Mouse (Mus musculus) forebrain, embryonic 14.5 days (tissue): Measurements from ENCODE around the gene Olfr1138. TPM values are rescaled to one million over a fixed set of nuclear protein-coding genes. Genes with fewer than 3 reads are reported as not detected.

Experiments
- ATAC-seq: fragments of 200-750 bp; cut with Nextera tagmentation; 2 replicates; pipeline ENCODE4 v1.8.0; 2017; ENCODE audit warnings: mild to moderate bottlenecking, moderate library complexity
- DNase-seq: peaks from one replicate; pipeline ENCODE4 v3.0.0-alpha.2; 2015; ENCODE audit warnings: low spot score
- H3K27ac ChIP-seq: fragments of 300-500 bp; sonication (generic); 2 replicates; pipeline ENCODE4 v1.5.1; 2014; ENCODE audit warnings: low read depth, mild to moderate bottlenecking, control low read depth, low read length, moderate library complexity
- H3K27me3 ChIP-seq: fragments of 300-500 bp; sonication (generic); replicated peaks from 2 replicates; pipeline ENCODE4 v1.6.1; 2014; ENCODE audit warnings: low read length, control low read depth, mixed read lengths; ENCODE audit not compliant: control insufficient read depth, insufficient read depth
- H3K36me3 ChIP-seq: fragments of 300-500 bp; sonication (generic); 2 replicates; pipeline ENCODE4 v1.6.1; 2014; ENCODE audit warnings: low read length, control low read depth; ENCODE audit not compliant: control insufficient read depth, insufficient read depth
- H3K4me1 ChIP-seq: fragments of 300-500 bp; sonication (generic); 2 replicates; pipeline ENCODE4 v1.6.1; 2014; ENCODE audit warnings: antibody characterized with exemption, low read length, control low read depth; ENCODE audit not compliant: control insufficient read depth, insufficient read depth
- H3K4me2 ChIP-seq: fragments of 300-500 bp; sonication (generic); 2 replicates; pipeline ENCODE4 v1.6.1; 2014; ENCODE audit warnings: mild to moderate bottlenecking, control low read depth, low read length
- H3K4me3 ChIP-seq: fragments of 300-500 bp; sonication (generic); 2 replicates; pipeline ENCODE4 v1.5.1; 2014; ENCODE audit warnings: low read depth, low read length, control low read depth
- H3K9ac ChIP-seq: fragments of 300-500 bp; sonication (generic); 2 replicates; pipeline ENCODE4 v1.6.1; 2014; ENCODE audit warnings: mild to moderate bottlenecking, low read length, control low read depth, moderate library complexity
- H3K9me3 ChIP-seq: fragments of 300-500 bp; sonication (generic); replicated peaks from 2 replicates; pipeline ENCODE4 v1.6.1; 2016; ENCODE audit warnings: low read length, control low read depth, mixed read lengths; ENCODE audit not compliant: control insufficient read depth
- WGBS: fragments of 180-500 bp; shearing (Covaris S2); extraction: QIAGEN DNeasy Blood & Tissue Kit; methylation state at CpG from one replicate; pipeline ENCODE4 v1.1.7; 2014; 5-methylcytosine and 5-hydroxymethylcytosine counted together
- polyA plus RNA-seq: library from polyadenylated mRNA; unstranded; fragments of >200 nt; fragmentation: Nextera tagmentation; extraction: Ambion mirVana; gene quantifications from 2 replicates; pipeline ENCODE4 v1.2.1, GENCODE M21; 2014

The Olfr1138 gene
- polyA plus RNA-seq, result not detected in 2 replicates

DNA sequence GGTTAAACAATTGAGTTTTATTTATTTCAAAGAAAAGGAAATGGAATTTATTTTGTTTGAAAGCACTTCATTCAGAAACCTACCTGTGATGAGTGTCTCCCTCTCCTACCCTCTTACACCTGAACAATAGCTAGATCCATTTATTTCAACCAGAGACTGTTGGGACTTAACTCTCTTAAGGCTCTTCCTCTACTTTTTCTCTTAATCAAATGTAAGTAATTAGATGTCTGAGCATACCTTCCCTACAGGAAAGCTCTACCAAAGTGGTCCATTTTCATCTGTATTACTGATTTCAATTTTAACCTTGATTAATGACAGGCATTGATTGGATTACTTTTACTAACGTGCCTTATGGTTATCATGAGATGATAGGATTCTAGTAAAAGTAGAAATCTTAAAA is at the start of gene Olfr1138:
Gene Olfr1138 (minus strand): TSS at position 101 of the 400 bp plus-strand sequence.
- H3K27me3 ChIP-seq, result no peaks in the 10 kb centered on the region
- no peak within 1 kb of the TSS for H3K27ac ChIP-seq
- H3K4me2 ChIP-seq, result no peak within 1 kb of the TSS
- ATAC-seq (no peak), DNase-seq (no peak)
- no peak within 1 kb of the TSS for H3K4me3 ChIP-seq
- no peaks in the 10 kb centered on the region for H3K4me1 ChIP-seq
- H3K9ac ChIP-seq, result no peak within 1 kb of the TSS
- WGBS, result 82% methylated on average over 1 of the region's 1 CpGs
- no peaks in the 10 kb centered on the region for H3K36me3 ChIP-seq
- no peaks in the 10 kb centered on the region for H3K9me3 ChIP-seq

DNA sequence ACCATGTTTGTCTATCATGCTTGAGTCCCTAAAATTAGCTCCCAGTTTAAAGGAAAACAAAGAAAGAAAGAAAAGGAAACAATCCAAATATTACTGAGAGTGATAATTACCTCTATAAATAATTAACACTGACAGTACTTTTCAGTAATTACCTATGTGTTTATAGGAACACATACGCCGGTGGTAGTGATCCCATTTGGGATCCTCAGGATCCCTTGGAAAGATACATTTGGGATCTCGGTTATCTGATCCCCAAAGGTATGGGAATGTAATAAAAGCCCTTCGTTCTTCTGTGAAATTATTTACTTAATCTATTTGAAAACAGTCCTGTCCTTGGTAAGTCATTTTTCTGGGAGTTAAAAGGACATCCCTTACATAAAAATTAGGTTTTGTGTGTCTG is 39.4 kb upstream of the Olfr1138 start, which contains the start of gene Olfr152:
Gene Olfr152 (plus strand): TSS at position 301 of the 400 bp plus-strand sequence.
- DNase-seq, result no peak
- no peak for ATAC-seq
- Histone ChIP-seq H3K4me2 (no peak within 1 kb of the TSS), H3K9ac (no peak within 1 kb of the TSS), H3K36me3 (no peaks in the 10 kb centered on the region), H3K9me3 (no peaks in the 10 kb centered on the region), H3K27me3 (no peaks in the 10 kb centered on the region), H3K27ac (no peak within 1 kb of the TSS), H3K4me3 (no peak within 1 kb of the TSS), H3K4me1 (no peaks in the 10 kb centered on the region)
- 79% methylated on average over 4 of the region's 4 CpGs for WGBS

DNA sequence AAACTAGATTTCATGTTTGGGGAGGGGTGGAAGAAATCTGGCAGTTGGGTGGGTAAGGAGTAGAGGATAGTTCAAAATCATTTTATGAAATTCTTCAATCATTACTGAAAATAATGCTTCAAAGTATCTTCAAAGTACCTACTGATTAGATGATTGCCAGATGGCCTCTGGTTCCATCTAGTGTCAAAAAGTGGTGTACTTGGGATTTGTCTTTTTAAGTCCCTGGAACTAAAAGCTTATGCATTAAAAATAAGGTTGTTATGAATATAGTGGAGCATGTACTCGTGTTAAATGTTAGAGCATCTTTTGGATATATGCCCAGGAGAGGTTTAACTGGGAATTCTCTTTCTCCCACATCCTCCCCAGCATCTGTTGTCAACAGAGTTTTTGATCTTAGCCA is 36.4 kb upstream of the Olfr1138 start:
- Histone ChIP-seq H3K4me2 (no peak overlapping the region), H3K9me3 (no peaks in the 10 kb centered on the region), H3K27ac (no peak overlapping the region), H3K27me3 (no peaks in the 10 kb centered on the region), H3K4me1 (no peaks in the 10 kb centered on the region), H3K36me3 (no peaks in the 10 kb centered on the region), H3K4me3 (no peak overlapping the region), H3K9ac (no peak overlapping the region)
- no peak for DNase-seq
- 55% methylated on average over 1 of the region's 1 CpGs for WGBS
- no peak for ATAC-seq

DNA sequence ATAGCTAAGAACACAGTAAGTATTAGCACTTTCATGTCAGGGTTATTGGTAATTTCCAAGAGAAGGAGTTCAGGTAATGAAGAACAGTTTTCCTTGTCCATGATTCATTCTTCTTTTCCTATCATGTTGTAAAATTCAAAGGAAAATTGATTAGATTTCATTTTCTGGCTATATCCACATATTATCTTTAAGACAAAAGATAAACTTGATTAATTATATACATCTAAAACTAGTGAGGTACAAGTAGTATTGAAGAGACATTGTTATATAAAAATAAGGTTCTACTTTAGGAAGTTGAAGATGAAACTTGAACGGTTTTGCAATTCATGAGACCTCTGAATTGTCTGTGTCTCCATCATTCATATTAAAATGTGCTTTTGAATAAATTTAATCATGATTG is 14.1 kb upstream of the Olfr1138 start, which contains the start of gene Olfr1141:
Gene Olfr1141 (minus strand): TSS at position 101 of the 400 bp plus-strand sequence.
- H3K36me3 ChIP-seq, result no peaks in the 10 kb centered on the region
- H3K27ac ChIP-seq, result no peak within 1 kb of the TSS
- 79% methylated on average over 1 of the region's 1 CpGs for WGBS
- H3K4me3 ChIP-seq, result no peak within 1 kb of the TSS
- no peaks in the 10 kb centered on the region for H3K27me3 ChIP-seq
- DNase-seq (no peak), ATAC-seq (no peak)
- no peaks in the 10 kb centered on the region for H3K4me1 ChIP-seq
- H3K4me2 ChIP-seq, result no peak within 1 kb of the TSS
- H3K9me3 ChIP-seq, result no peaks in the 10 kb centered on the region
- H3K9ac ChIP-seq, result no peak within 1 kb of the TSS

DNA sequence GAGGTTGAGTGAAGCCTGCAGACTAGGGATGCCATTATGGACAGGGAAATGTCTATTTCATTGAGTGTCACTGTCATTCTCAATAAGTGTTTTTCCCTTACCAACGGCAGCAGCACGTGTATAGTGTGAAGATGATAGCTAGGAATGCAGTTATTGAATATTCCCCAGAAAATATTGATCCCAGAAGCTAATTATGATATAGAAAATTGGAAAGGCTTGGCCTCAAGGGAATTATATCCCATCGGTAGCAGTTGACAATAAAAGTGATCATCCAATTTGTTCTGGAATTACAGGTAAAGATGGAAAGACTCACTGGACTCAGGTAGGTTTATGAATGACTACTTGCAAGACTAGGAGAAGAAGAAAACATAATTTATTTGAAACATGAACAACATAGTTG is 3.7 kb upstream of the Olfr1138 start, which contains the start of gene Olfr1140:
Gene Olfr1140 (plus strand): TSS at position 301 of the 400 bp plus-strand sequence.
- Histone ChIP-seq H3K9ac (no peak within 1 kb of the TSS), H3K36me3 (no peaks in the 10 kb centered on the region), H3K4me3 (no peak within 1 kb of the TSS), H3K9me3 (no peaks in the 10 kb centered on the region), H3K4me1 (no peaks in the 10 kb centered on the region), H3K27me3 (no peaks in the 10 kb centered on the region), H3K4me2 (no peak within 1 kb of the TSS), H3K27ac (no peak within 1 kb of the TSS)
- 77% methylated on average over 3 of the region's 3 CpGs for WGBS
- no peak for DNase-seq
- no peak for ATAC-seq

GRCm38 (mm10) chr2:87713079-87713478 is 26.7 kb downstream of the Olfr1138 start, which contains the start of gene Olfr1137:
TSS of gene Olfr1137 (minus strand) at chr2:87713179.
- ATAC-seq, result no peak
- no peaks in the 10 kb centered on the region for H3K9me3 ChIP-seq
- H3K27ac ChIP-seq, result no peak within 1 kb of the TSS
- no peaks in the 10 kb centered on the region for H3K27me3 ChIP-seq
- no peak within 1 kb of the TSS for H3K4me3 ChIP-seq
- DNase-seq, result no peak
- H3K9ac ChIP-seq, result no peak within 1 kb of the TSS
- no peaks in the 10 kb centered on the region for H3K4me1 ChIP-seq
- H3K4me2 ChIP-seq, result no peak within 1 kb of the TSS
- H3K36me3 ChIP-seq, result no peaks in the 10 kb centered on the region

GRCm38 (mm10) chr2:87693847-87694246 is 45.9 kb downstream of the Olfr1138 start, which contains the start of gene Olfr1136:
TSS of gene Olfr1136 (minus strand) at chr2:87693947.
- Histone ChIP-seq H3K4me3 (no peak within 1 kb of the TSS), H3K4me2 (no peak within 1 kb of the TSS), H3K4me1 (no peaks in the 10 kb centered on the region), H3K9me3 (no peaks in the 10 kb centered on the region), H3K36me3 (no peaks in the 10 kb centered on the region), H3K9ac (no peak within 1 kb of the TSS), H3K27ac (no peak within 1 kb of the TSS), H3K27me3 (no peaks in the 10 kb centered on the region)
- no peak for ATAC-seq
- no peak for DNase-seq

Other genes with a start within 250 kb of the Olfr1138 start
- gene Pramel7, start 242.9 kb downstream of the Olfr1138 start, polyA plus RNA-seq, result not detected in 2 replicates
- not detected in 2 replicates for gene Pramel6, start 233.4 kb downstream of the Olfr1138 start, polyA plus RNA-seq
- not detected in 2 replicates for gene Olfr153, start 208.2 kb downstream of the Olfr1138 start, polyA plus RNA-seq
- gene Olfr1128, start 194.4 kb downstream of the Olfr1138 start, polyA plus RNA-seq, result not detected in 2 replicates
- not detected in 2 replicates for gene Olfr1129, start 166.1 kb downstream of the Olfr1138 start, polyA plus RNA-seq
- gene Olfr1130, start 133.8 kb downstream of the Olfr1138 start, polyA plus RNA-seq, result not detected in 2 replicates
- gene Olfr1131, start 112.9 kb downstream of the Olfr1138 start, polyA plus RNA-seq, result not detected in 2 replicates
- gene Olfr1132, start 102.4 kb downstream of the Olfr1138 start, polyA plus RNA-seq, result not detected in 2 replicates
- not detected in 2 replicates for gene Olfr1133, start 92.6 kb downstream of the Olfr1138 start, polyA plus RNA-seq
- not detected in 2 replicates for gene Olfr1134, start 81.5 kb downstream of the Olfr1138 start, polyA plus RNA-seq
- gene Olfr1135, start 66.3 kb downstream of the Olfr1138 start, polyA plus RNA-seq, result not detected in 2 replicates
- gene Olfr1136, start 46.0 kb downstream of the Olfr1138 start, polyA plus RNA-seq, result not detected in 2 replicates
- gene Olfr1137, start 26.8 kb downstream of the Olfr1138 start, polyA plus RNA-seq, result not detected in 2 replicates
- not detected in 2 replicates for gene Olfr1140, start 3.8 kb upstream of the Olfr1138 start, polyA plus RNA-seq
- gene Olfr1141, start 14.0 kb upstream of the Olfr1138 start, polyA plus RNA-seq, result not detected in 2 replicates
- gene Olfr152, start 39.5 kb upstream of the Olfr1138 start, polyA plus RNA-seq, result not detected in 2 replicates
- gene Olfr1143, start 60.6 kb upstream of the Olfr1138 start, polyA plus RNA-seq, result not detected in 2 replicates
- not detected in 2 replicates for gene Olfr1145, start 69.8 kb upstream of the Olfr1138 start, polyA plus RNA-seq
- not detected in 2 replicates for gene Olfr1148, start 90.6 kb upstream of the Olfr1138 start, polyA plus RNA-seq
- gene Olfr1150-ps1, start 104.0 kb upstream of the Olfr1138 start, polyA plus RNA-seq, result not detected in 2 replicates
- not detected in 2 replicates for gene Olfr1151, start 115.9 kb upstream of the Olfr1138 start, polyA plus RNA-seq
- not detected in 2 replicates for gene Olfr1152, start 126.5 kb upstream of the Olfr1138 start, polyA plus RNA-seq
- gene Olfr1153, start 155.0 kb upstream of the Olfr1138 start, polyA plus RNA-seq, result not detected in 2 replicates
- gene Olfr1154, start 165.2 kb upstream of the Olfr1138 start, polyA plus RNA-seq, result not detected in 2 replicates
- gene Olfr1155, start 205.2 kb upstream of the Olfr1138 start, polyA plus RNA-seq, result not detected in 2 replicates
- gene Olfr1156, start 213.1 kb upstream of the Olfr1138 start, polyA plus RNA-seq, result not detected in 2 replicates
- not detected in 2 replicates for gene Olfr1157, start 228.3 kb upstream of the Olfr1138 start, polyA plus RNA-seq
- not detected in 2 replicates for gene Olfr74, start 234.7 kb upstream of the Olfr1138 start, polyA plus RNA-seq